Mouse (Mus musculus) limb, embryonic 13.5 days (tissue): ENCODE results near the gene Cpsf4l. TPM values are rescaled to one million over a fixed set of nuclear protein-coding genes. Genes with fewer than 3 reads are reported as not detected.

ENCODE experiments used
- ATAC-seq: fragments of 200-750 bp; cut with Nextera tagmentation; 2 replicates; pipeline ENCODE4 v1.8.0; 2017; ENCODE audit warnings: low read depth, moderate number of reproducible peaks, moderate TSS enrichment; ENCODE audit not compliant: low FRiP score
- H3K27ac ChIP-seq: fragments of 300-500 bp; sonication (generic); 2 replicates; pipeline ENCODE4 v1.5.1; 2015; ENCODE audit warnings: inconsistent platforms, mild to moderate bottlenecking, moderate library complexity
- H3K27me3 ChIP-seq: fragments of 300-500 bp; sonication (generic); 2 replicates; pipeline ENCODE4 v1.6.1; 2015; ENCODE audit warnings: mild to moderate bottlenecking, inconsistent platforms
- H3K36me3 ChIP-seq: fragments of 300-500 bp; sonication (generic); 2 replicates; pipeline ENCODE4 v1.6.1; 2015; ENCODE audit warnings: inconsistent platforms, mild to moderate bottlenecking, moderate library complexity
- H3K4me1 ChIP-seq: fragments of 300-500 bp; sonication (generic); 2 replicates; pipeline ENCODE4 v1.6.1; 2015; ENCODE audit warnings: inconsistent platforms
- H3K4me2 ChIP-seq: fragments of 300-500 bp; sonication (generic); replicated peaks from 2 replicates; pipeline ENCODE4 v1.6.1; 2015; ENCODE audit warnings: inconsistent platforms, mild to moderate bottlenecking, moderate library complexity
- H3K4me3 ChIP-seq: fragments of 300-500 bp; sonication (generic); 2 replicates; pipeline ENCODE4 v1.5.1; 2015; ENCODE audit warnings: moderate library complexity, mild to moderate bottlenecking, inconsistent platforms
- H3K9ac ChIP-seq: fragments of 300-500 bp; sonication (generic); 2 replicates; pipeline ENCODE4 v1.6.1; 2015; ENCODE audit warnings: mild to moderate bottlenecking, inconsistent platforms
- H3K9me3 ChIP-seq: fragments of 300-500 bp; sonication (generic); 2 replicates; pipeline ENCODE4 v1.6.1; 2016; ENCODE audit warnings: inconsistent platforms
- WGBS: fragments of 180-500 bp; shearing (Covaris S2); methylation state at CpG from one replicate; pipeline ENCODE4 v1.1.7; 2015; 5-methylcytosine and 5-hydroxymethylcytosine counted together
- polyA plus RNA-seq: library from polyadenylated mRNA; unstranded; fragments of >200 nt; fragmentation: Nextera tagmentation; extraction: Ambion mirVana; gene quantifications from 2 replicates; pipeline ENCODE4 v1.2.1, GENCODE M21; 2015

Cpsf4l gene
- polyA plus RNA-seq, 1 experiment from 2014 or later: 0.70 TPM

DNA sequence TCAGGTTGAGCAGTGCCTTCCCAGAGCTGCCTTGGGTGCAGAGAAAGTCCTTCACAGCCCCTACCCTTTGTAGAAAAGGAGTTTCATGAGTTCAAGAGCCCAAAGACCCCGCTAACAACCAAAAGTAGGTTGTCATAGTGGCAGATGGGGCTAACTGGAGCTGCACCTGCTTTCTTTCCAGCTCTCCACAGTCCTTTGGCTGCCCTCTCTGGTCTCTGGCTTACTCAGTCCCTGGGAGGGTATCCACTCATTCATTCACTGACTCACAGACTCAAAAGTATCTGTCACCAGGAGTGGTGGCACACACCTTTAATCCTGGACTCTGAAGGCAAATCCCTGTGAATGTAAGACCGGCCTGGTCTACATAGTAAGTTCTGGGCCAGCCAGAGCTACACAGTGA is 6.3 kb upstream of the Cpsf4l start:
- no peaks in the 10 kb centered on the region for H3K27me3 ChIP-seq
- no peaks in the 10 kb centered on the region for H3K9me3 ChIP-seq
- 91% methylated on average over 2 of the region's 2 CpGs for WGBS
- no peak overlapping the region for H3K9ac ChIP-seq
- no peak for ATAC-seq
- H3K36me3 ChIP-seq: no peaks in the 10 kb centered on the region
- H3K4me1 ChIP-seq: peaks cover 10% of the 10 kb centered on the region; the same call in 1 of the 2 replicates
- H3K4me3 ChIP-seq: no peak overlapping the region
- no peak overlapping the region for H3K27ac ChIP-seq
- no peak overlapping the region for H3K4me2 ChIP-seq

DNA sequence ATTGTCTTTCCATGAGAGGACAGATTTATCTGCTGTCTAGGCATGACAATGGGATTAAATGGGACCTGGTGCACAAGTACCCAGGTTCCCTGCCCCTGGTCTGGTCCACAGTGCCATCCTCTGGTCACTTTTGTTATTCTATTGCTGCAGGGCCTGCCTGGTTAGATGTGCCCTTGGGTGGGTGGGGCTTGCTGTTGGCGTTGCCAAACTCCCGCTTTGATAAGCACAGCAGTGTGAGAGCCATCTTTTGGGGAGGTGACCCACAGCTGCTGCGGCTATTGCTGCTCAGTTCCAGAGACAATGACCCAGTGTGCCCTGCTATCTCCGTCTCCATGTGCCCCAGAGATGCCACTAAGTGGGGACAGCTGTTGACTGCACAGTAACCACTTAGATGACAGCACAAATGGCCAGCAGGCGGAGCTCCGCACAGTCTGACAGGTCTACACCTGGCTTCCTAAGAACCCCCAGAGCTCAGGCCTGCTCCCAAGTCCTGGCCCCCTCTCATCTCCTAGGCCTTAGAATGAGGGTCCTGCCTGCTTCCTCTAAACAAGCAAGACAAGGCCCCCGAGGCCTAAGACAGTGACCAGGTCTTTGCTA is 5.4 kb upstream of the Cpsf4l start:
- Histone ChIP-seq H3K4me1 (peaks cover 18% of the 10 kb centered on the region), H3K9me3 (no peaks in the 10 kb centered on the region), H3K36me3 (no peaks in the 10 kb centered on the region), H3K27ac (no peak overlapping the region), H3K9ac (no peak overlapping the region), H3K4me2 (no peak overlapping the region), H3K27me3 (no peaks in the 10 kb centered on the region), H3K4me3 (no peak overlapping the region)
- ATAC-seq: no peak
- 68% methylated on average over 7 of the region's 7 CpGs for WGBS

DNA sequence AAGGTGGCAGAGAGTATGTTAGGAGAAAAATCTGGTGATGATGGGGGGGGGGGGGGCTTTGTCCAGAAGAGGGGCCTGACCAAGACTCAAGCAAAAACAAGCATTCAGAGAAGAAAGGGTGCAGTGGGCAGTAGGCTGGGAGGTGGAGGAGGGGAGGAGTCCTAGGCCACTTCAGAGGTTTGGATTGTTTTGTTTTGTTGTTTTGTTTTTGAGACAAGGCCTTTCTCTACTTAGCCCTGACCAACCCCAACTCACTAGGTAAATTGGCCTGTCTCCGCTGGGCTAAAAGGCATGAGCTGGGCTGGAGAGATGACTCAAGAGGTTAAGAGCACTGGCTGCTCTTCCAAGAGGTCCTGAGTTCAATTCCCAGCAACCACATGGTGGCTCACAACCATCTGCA is 1.2 kb upstream of the Cpsf4l start:
- no peak overlapping the region for H3K9ac ChIP-seq
- no peak overlapping the region for H3K4me3 ChIP-seq
- no peaks in the 10 kb centered on the region for H3K9me3 ChIP-seq
- no peak overlapping the region for H3K27ac ChIP-seq
- peaks cover 9% of the 10 kb centered on the region for H3K36me3 ChIP-seq
- 73% methylated on average over 1 of the region's 1 CpGs for WGBS
- H3K4me2 ChIP-seq: no peak overlapping the region
- H3K4me1 ChIP-seq: peaks cover 25% of the 10 kb centered on the region
- peaks cover 15% of the 10 kb centered on the region; the same call in 1 of the 2 replicates for H3K27me3 ChIP-seq
- ATAC-seq: no peak

DNA sequence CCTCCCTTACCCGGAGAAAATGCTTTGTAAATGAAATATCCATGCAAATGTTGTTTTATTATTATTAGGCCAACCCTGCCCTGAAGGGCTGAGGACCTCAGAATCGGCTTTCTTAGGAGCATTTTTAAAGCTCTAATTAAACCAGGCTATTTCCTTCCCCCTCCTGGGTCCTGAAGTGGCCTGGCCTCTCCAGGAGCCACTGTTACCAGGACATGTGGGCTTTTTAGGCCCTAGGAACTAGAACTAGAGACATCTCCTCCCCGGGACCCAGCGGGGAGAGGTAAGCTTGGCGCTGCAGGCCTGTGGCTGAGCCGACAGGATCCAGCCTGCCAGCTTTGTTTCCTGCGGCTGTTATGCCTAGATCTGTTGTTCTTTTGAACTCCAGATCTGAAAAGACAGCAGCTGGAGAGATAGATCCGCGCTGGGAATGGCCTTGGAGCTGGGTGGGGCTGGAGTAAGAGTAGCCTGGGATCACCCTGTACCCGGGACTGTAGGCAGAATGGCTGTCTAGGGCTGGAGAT is 500 bp upstream of the Cpsf4l start:
- 3% methylated on average over 10 of the region's 10 CpGs for WGBS
- Histone ChIP-seq H3K9ac (peak overlapping the region; percentile 55), H3K4me1 (peaks cover 25% of the 10 kb centered on the region), H3K36me3 (peaks cover 9% of the 10 kb centered on the region), H3K4me2 (peak overlapping the region; percentile 34), H3K4me3 (no peak overlapping the region), H3K9me3 (no peaks in the 10 kb centered on the region), H3K27me3 (peaks cover 15% of the 10 kb centered on the region; the same call in 1 of the 2 replicates), H3K27ac (peak overlapping the region; percentile 52; the same call in 1 of the 2 replicates)
- peak; percentile 38; the same call in 1 of the 2 replicates for ATAC-seq

DNA sequence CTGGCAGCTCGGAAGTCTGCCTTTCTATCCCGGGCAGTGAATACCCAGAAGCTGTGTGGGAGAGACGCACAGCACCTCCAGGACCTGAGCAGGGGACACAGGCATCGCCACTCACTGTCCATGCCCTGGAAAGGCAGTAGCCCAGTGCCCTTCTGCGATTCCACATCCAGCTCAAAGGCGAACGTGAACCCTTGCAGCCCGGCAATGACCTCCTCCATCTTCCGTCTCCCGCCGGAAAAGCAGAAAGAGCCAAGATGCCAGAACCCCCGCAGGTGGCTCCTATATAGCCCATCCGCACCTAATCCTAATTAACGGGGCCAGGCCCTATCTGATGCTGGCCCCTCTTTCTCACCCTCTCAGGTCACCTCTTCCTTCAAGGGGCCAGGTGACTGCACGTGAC is 545 bp downstream of the Cpsf4l start:
- no peak for ATAC-seq
- no peak overlapping the region for H3K9ac ChIP-seq
- H3K9me3 ChIP-seq: no peaks in the 10 kb centered on the region
- H3K4me1 ChIP-seq: peaks cover 25% of the 10 kb centered on the region
- peaks cover 15% of the 10 kb centered on the region; the same call in 1 of the 2 replicates for H3K27me3 ChIP-seq
- peaks cover 9% of the 10 kb centered on the region for H3K36me3 ChIP-seq
- H3K27ac ChIP-seq: no peak overlapping the region
- 10% methylated on average over 15 of the region's 15 CpGs for WGBS
- H3K4me2 ChIP-seq: peak overlapping the region; percentile 34
- no peak overlapping the region for H3K4me3 ChIP-seq

DNA sequence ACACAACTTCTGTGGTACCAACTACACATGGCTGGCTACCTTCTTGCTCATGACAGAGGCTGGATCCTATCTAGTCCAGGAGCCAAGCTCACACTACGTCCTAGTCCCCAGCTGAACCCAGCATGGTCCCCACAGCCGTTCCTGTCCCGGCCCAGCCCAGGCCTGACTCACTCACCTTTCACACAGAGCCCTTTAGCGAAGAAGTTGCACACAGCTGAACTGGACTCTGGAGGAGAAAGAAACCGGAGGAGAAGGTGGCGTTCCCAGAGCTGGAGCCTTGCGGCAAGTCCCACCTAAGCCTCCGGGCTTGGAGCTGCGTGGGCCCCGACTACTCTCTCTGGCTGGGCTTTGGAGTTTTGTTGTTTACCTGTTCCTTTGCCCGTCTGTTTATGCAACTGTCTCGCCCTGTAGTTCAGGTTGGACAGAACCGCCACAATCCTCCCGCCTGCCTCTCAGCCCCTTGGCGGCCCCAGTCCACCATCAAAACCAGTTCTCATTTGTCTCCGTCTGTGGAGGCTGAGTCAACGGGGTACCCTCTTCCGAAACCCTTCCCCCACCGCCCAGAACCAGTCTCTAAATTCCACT is 1.1 kb downstream of the Cpsf4l start:
- H3K4me3 ChIP-seq: no peak overlapping the region

DNA sequence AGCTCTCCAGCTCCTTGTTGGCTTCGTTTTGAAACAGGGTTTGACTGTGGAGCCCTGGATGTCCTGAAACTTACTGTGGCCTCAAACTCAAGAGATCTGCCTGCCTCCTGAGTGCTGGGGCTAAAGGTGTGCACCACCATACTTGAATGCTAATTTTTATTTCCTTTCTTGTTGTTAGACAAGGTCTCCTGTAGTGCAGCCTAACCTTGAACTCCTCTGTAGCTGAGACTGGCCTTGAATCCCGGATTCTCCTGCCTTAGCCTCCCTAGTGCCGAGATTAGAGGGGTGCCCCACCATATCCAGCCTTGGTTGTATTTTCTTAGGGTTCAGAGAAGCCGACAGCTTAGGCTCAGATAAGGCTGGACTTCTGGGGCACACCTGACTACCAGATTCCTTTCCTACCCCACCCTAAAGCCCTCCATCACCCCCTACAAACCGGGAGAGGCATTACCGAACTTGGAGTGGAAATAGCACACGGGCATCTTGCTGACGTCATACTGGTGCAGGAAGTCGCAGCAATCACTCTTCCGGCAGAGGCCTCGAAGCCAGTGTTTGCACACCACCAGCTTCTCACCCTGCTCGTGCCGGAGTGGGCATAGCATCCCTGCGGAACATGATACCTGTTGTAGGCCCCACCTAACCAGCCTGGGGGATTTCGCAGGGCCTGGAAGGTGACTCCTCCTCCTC is 3.7 kb downstream of the Cpsf4l start:
- Histone ChIP-seq H3K4me2 (no peak overlapping the region), H3K4me3 (no peak overlapping the region), H3K27me3 (peaks cover 15% of the 10 kb centered on the region; the same call in 1 of the 2 replicates), H3K9me3 (no peaks in the 10 kb centered on the region), H3K27ac (no peak overlapping the region), H3K36me3 (peaks cover 10% of the 10 kb centered on the region), H3K9ac (no peak overlapping the region), H3K4me1 (peaks cover 28% of the 10 kb centered on the region)
- no peak for ATAC-seq
- WGBS: 84% methylated on average over 15 of the region's 15 CpGs

More for the DNA sequence above, 1.1 kb downstream of the Cpsf4l start:
- no peak overlapping the region for H3K27ac ChIP-seq
- H3K4me1 ChIP-seq: peaks cover 28% of the 10 kb centered on the region
- peaks cover 9% of the 10 kb centered on the region for H3K36me3 ChIP-seq
- WGBS: 45% methylated on average over 19 of the region's 19 CpGs
- no peaks in the 10 kb centered on the region for H3K9me3 ChIP-seq
- no peak overlapping the region for H3K4me2 ChIP-seq
- peaks cover 15% of the 10 kb centered on the region; the same call in 1 of the 2 replicates for H3K27me3 ChIP-seq
- no peak for ATAC-seq
- H3K9ac ChIP-seq: no peak overlapping the region

DNA sequence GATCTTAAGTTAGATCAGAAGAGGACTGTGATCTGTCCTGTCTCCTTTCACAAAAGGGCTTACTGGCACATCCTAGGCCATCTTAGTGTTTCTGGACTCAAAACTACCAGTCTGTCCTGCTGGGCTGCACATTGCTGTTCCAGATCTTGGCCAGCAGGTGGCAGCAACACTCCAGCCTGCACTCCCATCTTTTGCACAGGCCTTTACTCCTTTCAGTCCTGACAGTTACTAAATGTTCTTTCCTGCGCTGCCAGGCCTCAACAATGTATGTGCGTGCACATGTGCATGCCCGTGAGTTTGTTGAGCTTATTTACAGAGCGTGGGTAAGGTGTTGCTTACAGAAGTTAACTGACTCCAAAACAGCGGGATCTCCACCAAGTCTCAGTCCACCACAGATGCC is 6.1 kb downstream of the Cpsf4l start:
- H3K27me3 ChIP-seq: 0 out of 2 replicates have a peak, but pooled peaks cover 3% of the 10 kb centered on the region
- 29% methylated on average over 5 of the region's 5 CpGs for WGBS
- no peak overlapping the region for H3K9ac ChIP-seq
- H3K9me3 ChIP-seq: no peaks in the 10 kb centered on the region
- H3K4me2 ChIP-seq: no peak overlapping the region
- peaks cover 20% of the 10 kb centered on the region for H3K36me3 ChIP-seq
- peaks cover 6% of the 10 kb centered on the region for H3K4me1 ChIP-seq
- peak; percentile 55; the same call in 1 of the 2 replicates for ATAC-seq
- H3K27ac ChIP-seq: no peak overlapping the region
- no peak overlapping the region for H3K4me3 ChIP-seq

DNA sequence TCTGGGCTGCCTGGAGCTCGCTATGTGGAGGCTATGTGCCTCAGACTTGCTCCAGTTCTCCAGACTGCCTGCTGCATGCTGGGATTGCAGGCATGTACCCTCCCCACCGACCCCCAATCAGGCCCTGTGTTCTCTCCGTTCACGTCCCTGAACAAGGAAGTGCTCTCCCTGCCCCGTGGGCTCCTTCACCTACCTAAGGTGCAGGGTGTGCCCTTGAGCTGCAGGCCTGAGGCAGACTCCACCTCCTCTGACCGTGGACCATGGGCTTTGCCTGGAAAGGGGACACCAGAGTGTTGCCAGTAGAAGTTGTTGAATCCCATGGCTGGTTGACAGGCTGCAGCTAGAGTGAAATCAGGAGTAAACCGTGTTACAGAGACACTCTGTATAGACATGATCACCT is 10.2 kb downstream of the Cpsf4l start:
- 0 out of 2 replicates have a peak, but pooled peaks cover 4% of the 10 kb centered on the region for H3K4me1 ChIP-seq
- WGBS: 77% methylated on average over 7 of the region's 7 CpGs
- H3K27me3 ChIP-seq: no peaks in the 10 kb centered on the region
- no peak overlapping the region for H3K4me3 ChIP-seq
- H3K9ac ChIP-seq: no peak overlapping the region
- H3K36me3 ChIP-seq: peaks cover 50% of the 10 kb centered on the region
- H3K4me2 ChIP-seq: no peak overlapping the region
- no peaks in the 10 kb centered on the region for H3K9me3 ChIP-seq
- no peak for ATAC-seq
- H3K27ac ChIP-seq: no peak overlapping the region

DNA sequence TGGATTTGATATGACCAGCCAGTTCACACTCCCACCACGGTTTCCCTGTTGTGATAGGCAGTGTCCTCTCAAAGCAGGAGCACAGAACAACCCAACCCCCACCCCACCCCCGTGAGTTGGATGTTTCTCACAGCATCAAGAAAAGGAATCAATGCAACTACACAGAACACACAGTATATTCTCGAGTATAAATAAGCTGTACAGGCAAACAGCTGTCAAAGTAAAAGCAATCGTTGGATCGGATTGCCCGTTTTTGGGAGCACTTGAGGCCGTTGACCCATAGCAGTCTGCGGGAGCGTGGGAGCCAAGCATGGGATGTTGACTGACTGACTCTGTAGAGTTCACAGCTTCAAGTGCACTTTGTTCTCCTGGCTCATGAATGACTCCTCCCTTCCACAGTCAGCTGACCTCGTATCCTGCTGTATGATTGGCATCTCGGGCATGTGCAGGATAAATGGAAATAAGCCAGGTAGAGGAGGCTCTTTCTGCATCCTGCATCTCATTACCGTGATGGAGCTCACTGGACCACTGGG is 11.7 kb downstream of the Cpsf4l start:
- Histone ChIP-seq H3K36me3 (peaks cover 65% of the 10 kb centered on the region), H3K27ac (no peak overlapping the region), H3K4me1 (no peaks in the 10 kb centered on the region), H3K4me3 (no peak overlapping the region), H3K4me2 (no peak overlapping the region), H3K27me3 (no peaks in the 10 kb centered on the region), H3K9me3 (no peaks in the 10 kb centered on the region), H3K9ac (no peak overlapping the region)
- WGBS: 87% methylated on average over 12 of the region's 12 CpGs
- ATAC-seq: no peak

DNA sequence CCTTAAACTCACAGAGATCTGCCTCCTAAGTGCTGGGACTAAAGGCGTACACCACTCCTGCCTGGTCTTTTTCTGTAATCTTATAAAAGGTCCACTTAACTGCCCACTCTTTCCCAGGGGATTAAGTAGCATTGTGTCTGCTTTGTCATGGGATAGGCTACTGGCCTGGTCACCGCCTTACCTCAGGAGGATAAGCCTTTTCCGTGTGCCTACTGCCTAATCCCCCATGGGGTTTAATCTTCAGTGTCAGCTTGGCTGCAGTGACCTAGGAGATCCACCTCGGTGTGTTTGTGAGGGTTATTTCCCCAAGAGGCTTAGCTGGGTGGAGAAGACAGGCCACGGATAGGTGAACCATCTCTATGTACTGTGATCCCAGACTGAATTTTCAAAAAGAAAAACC is 12.2 kb downstream of the Cpsf4l start:
- H3K9ac ChIP-seq: no peak overlapping the region
- no peaks in the 10 kb centered on the region for H3K9me3 ChIP-seq
- no peak overlapping the region for H3K4me3 ChIP-seq
- no peaks in the 10 kb centered on the region for H3K4me1 ChIP-seq
- 82% methylated on average over 5 of the region's 5 CpGs for whole genome bisulfite sequencing
- H3K36me3 ChIP-seq: peaks cover 70% of the 10 kb centered on the region
- H3K27me3 ChIP-seq: no peaks in the 10 kb centered on the region
- H3K27ac ChIP-seq: no peak overlapping the region
- no peak for ATAC-seq
- H3K4me2 ChIP-seq: no peak overlapping the region

DNA sequence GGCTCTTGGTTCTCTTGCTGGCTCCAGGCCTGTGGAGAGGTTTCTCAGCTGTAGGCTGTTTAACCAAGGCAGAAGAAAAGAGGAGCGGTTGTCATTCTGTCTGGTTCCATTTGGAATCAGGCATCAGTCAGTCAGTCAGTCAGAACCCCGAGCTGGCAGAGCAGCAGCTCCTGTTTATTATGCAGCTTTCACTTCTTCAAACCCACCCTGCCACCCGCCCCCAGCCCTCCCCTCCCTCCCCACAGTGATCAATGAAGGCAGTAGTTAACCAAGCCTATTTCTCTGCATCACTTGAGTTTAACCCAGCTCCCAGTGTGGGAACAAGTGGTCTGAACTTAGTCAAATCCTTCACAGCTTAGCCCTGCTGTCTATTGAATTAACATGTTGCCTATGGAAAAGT is 18.0 kb downstream of the Cpsf4l start:
- H3K27me3 ChIP-seq: no peaks in the 10 kb centered on the region
- no peak overlapping the region for H3K4me3 ChIP-seq
- ATAC-seq: no peak
- no peak overlapping the region for H3K4me2 ChIP-seq
- H3K27ac ChIP-seq: no peak overlapping the region
- WGBS: 74% methylated on average over 3 of the region's 3 CpGs
- no peaks in the 10 kb centered on the region for H3K9me3 ChIP-seq
- no peak overlapping the region for H3K9ac ChIP-seq
- peaks cover 9% of the 10 kb centered on the region; the same call in 1 of the 2 replicates for H3K4me1 ChIP-seq
- peaks cover 91% of the 10 kb centered on the region for H3K36me3 ChIP-seq
